Mouse (Mus musculus) brain, embryonic 14.5 days (tissue): ENCODE measurements around the gene Lrrc25. TPM values are rescaled to one million over a fixed set of nuclear protein-coding genes. Genes with fewer than 3 reads are reported as not detected.
A peak's percentile ranks its signal among the peaks of the same experiment; 100 is the strongest.

Experiments
- DNase-seq: peaks from one replicate; pipeline ENCODE4 v3.0.0-alpha.2; 2011; ENCODE audit warnings: low read depth
- CTCF ChIP-seq: fragments of 200-500 bp; IDR thresholded peaks from 2 replicates; pipeline ENCODE4 v1.5.1; 2012; ENCODE audit warnings: inconsistent platforms, mild to moderate bottlenecking, moderate library complexity, borderline replicate concordance; ENCODE audit not compliant: insufficient read depth, insufficient read length; ENCODE audit errors: extremely low read depth
- POLR2A ChIP-seq: fragments of 200-500 bp; IDR thresholded peaks from 2 replicates; pipeline ENCODE4 v1.6.1; 2012; ENCODE audit warnings: mild to moderate bottlenecking, inconsistent platforms, borderline replicate concordance; ENCODE audit not compliant: poor library complexity, insufficient read depth, insufficient read length, severe bottlenecking; ENCODE audit errors: extremely low read depth
- polyA plus RNA-seq: library from polyadenylated mRNA; depleted of rRNA; stranded (reverse); fragments of >200 nt; gene quantifications from 2 replicates; pipeline ENCODE4 v1.2.3, GENCODE M21; 2012; rRNA removed

Lrrc25 gene
- polyA plus RNA-seq, 1 experiment, result 1.4 TPM

DNA sequence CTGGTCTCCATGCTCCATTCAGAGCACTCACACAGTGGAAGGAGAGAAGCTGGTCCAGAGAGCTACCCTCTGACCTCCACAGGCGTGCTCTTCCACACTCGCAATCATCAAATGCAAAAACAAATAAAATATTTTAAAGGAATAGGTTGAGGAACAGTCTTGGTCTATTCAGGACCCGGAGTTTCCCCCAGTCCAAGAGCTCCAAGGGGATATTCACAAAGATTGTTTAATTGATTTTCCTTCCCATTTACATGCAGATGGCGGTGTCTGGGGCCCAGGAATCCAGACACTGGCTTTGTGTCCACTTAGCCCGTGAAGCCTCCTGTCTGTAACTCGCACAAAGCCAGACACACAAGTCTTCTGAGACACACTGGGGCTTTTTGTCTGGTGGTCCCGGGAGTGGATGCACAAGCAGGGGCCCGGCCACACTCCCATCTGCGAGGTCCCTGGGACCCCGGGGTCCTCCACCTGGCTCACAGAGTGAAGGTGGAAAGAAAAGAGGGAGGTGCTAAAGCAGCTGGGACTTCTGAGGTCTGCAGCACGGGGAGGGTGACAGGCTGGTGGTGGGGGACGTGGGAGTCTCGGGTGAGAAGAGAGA, 40.3 kb downstream of the Lrrc25 start:
- peak; percentile 93 for DNase-seq
- TF ChIP-seq CTCF (no peak), POLR2A (no peak)

GRCm38 (mm10) chr8:70657214-70657613, 41.3 kb downstream of the Lrrc25 start:
- TF ChIP-seq POLR2A, result no peak
- no peak for TF ChIP-seq CTCF
- DNase-seq, result no peak

DNA sequence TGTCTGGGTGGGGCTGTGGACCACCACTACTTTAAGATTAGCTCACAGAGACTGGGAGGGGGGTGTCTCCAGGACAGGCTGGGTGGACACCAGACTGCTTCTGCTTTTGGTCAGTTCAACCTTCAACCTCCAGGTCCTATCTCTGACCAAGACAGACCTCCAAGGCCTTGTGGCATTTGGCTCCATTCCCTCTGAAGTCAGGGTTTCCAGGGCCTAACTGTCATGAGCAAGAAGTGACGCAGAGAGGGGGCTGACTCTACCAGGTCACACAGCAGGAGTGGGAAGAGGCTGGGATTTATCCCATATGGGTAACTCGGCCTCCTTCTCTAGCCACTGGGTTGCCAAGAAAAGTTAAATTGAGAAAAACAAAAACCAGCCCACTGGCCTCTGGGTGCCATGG, 41.8 kb downstream of the Lrrc25 start:
- DNase-seq, result no peak
- TF ChIP-seq POLR2A (no peak), CTCF (no peak)

GRCm38 (mm10) chr8:70658897-70659603, 43.1 kb downstream of the Lrrc25 start:
- TF ChIP-seq CTCF (no peak), POLR2A (no peak)
- DNase-seq, result no peak

DNA sequence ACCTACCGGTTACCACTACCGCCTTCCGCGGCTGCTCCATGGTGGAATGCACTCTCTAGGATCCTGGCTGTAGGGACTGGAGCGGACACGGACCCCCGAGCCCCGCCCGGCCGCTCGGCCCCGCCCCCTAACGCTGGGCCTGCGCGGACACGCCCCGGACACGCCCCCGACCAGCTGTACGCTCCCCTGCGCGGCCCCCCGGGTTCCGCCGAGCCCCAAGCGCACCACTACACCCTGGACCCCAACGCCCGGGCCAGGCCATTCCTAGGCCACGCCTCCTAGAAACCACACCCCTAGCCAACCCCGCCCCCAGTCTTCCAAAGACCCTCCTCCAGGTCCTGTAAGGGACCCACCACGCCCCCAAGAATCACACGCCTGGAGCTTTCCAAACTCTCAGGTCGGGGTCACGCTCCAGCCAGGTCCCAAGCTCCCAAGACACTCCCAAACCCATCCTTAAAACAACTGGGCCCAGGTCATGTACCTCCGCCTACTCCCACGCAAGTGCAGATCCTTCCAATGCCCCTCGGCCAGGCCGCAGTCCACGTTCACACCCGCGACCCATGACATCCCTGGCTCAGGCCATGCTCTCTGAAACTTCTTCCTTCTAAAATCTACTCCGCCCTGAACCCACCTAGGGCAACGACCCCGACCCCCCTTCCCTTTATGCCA, 43.8 kb downstream of the Lrrc25 start:
- DNase-seq, result peak; percentile 96
- TF ChIP-seq CTCF (no peak), POLR2A (no peak; the same call in 1 of the 2 replicates)

- DNase-seq, result peak; percentile 59
- TF ChIP-seq POLR2A (no peak), CTCF (no peak)
Observed at GRCm38 (mm10) chr8:70660273-70660725, 44.3 kb downstream of the Lrrc25 start, which contains the start of gene Pgpep1. Pgpep1 (minus strand) TSS chr8:70660388.

GRCm38 (mm10) chr8:70663691-70664090, 47.7 kb downstream of the Lrrc25 start:
- peak; percentile 53 for DNase-seq
- TF ChIP-seq POLR2A (no peak), CTCF (no peak)

DNA sequence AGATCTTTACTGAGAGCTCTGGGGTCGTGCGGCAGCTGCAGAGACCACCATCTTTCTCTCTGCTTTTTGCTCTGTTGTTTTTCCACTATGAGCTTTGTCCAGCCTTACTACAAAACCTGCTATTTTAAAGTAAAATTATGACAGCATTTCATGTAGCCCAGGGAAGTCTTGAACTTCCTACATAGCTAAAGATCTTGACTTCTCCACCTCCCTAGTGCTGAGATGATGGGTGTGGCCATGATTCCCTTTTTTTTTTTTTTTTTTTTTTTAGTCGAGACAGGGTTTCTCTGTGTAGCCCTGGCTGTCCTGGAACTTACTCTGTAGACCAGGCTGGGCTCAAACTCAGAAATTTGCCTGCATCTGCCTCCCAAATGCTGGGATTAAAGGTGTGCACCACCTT, 48.7 kb downstream of the Lrrc25 start:
- TF ChIP-seq CTCF, result no peak
- no peak for TF ChIP-seq POLR2A
- DNase-seq, result no peak

- TF ChIP-seq POLR2A (no peak), CTCF (no peak)
Observed at GRCm38 (mm10) chr8:70665599-70665998, 49.6 kb downstream of the Lrrc25 start.

DNA sequence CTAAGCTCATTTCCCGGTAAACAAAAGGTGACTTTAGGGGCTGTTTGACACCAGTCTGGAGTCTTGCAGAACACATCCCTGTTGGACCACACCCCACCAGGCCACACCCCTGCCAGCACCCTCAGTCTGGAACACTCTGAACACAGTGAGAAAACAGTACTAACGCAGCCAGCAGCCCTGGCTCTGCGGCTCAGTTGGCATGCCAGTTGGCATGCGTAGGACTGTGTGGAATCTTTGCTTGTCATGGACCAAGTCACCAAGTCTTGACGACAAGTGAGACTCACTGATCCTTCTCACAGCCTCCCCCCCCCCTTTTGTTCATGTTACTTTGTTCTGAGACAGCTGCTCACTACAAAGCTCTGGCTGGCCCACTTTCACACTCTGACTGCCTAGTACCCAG, 51.1 kb downstream of the Lrrc25 start:
- DNase-seq, result peak; percentile 61
- TF ChIP-seq POLR2A (no peak), CTCF (no peak)

More at GRCm38 (mm10) chr8:70665599-70665998, 49.6 kb downstream of the Lrrc25 start:
- DNase-seq, result no peak

Other genes starting within 250 kb of the Lrrc25 start
- 0.12 and 0.64 TPM in 2 replicates for gene Comp, start 242.6 kb upstream of the Lrrc25 start, polyA plus RNA-seq
- 49.7 and 77.0 TPM in 2 replicates for gene Crtc1, start 176.6 kb upstream of the Lrrc25 start, polyA plus RNA-seq
- 46.7 and 50.6 TPM in 2 replicates for gene Klhl26, start 139.2 kb upstream of the Lrrc25 start, polyA plus RNA-seq
- 64.8 and 68.6 TPM in 2 replicates for gene Tmem59l, start 128.8 kb upstream of the Lrrc25 start, polyA plus RNA-seq
- gene Crlf1, start 123.0 kb upstream of the Lrrc25 start, polyA plus RNA-seq, result 1.4 and 2.5 TPM in 2 replicates
- gene Rex1bd, start 109.4 kb upstream of the Lrrc25 start, polyA plus RNA-seq, result 175 and 234 TPM in 2 replicates
- 1,073 and 1,241 TPM in 2 replicates for gene Uba52, start 105.4 kb upstream of the Lrrc25 start, polyA plus RNA-seq
- 485 and 597 TPM in 2 replicates for gene Fkbp8, start 88.4 kb upstream of the Lrrc25 start, polyA plus RNA-seq
- gene Kxd1, start 88.2 kb upstream of the Lrrc25 start, polyA plus RNA-seq, result 44.5 and 52.0 TPM in 2 replicates
- gene Ell, start 76.7 kb upstream of the Lrrc25 start, polyA plus RNA-seq, result 26.6 and 27.0 TPM in 2 replicates
- gene Isyna1, start 21.8 kb upstream of the Lrrc25 start, polyA plus RNA-seq, result 165 and 231 TPM in 2 replicates
- gene Ssbp4, start 7.3 kb upstream of the Lrrc25 start, polyA plus RNA-seq, result 202 and 236 TPM in 2 replicates
- 0.23 and 0.26 TPM in 2 replicates for gene Gdf15, start 16.3 kb downstream of the Lrrc25 start, polyA plus RNA-seq
- 80.8 and 83.7 TPM in 2 replicates for gene Pgpep1, start 44.2 kb downstream of the Lrrc25 start, polyA plus RNA-seq
- gene Lsm4, start 57.1 kb downstream of the Lrrc25 start, polyA plus RNA-seq, result 159 and 208 TPM in 2 replicates
- gene Jund, start 82.8 kb downstream of the Lrrc25 start, polyA plus RNA-seq, result 281 and 291 TPM in 2 replicates
- gene Iqcn, start 87.3 kb downstream of the Lrrc25 start, polyA plus RNA-seq, result 0.10 and 0.23 TPM in 2 replicates
- not detected in 2 replicates for gene Gm3336, start 102.4 kb downstream of the Lrrc25 start, polyA plus RNA-seq
- gene Pde4c, start 107.6 kb downstream of the Lrrc25 start, polyA plus RNA-seq, result 0.40 and 0.58 TPM in 2 replicates
- 468 and 475 TPM in 2 replicates for gene Rab3a, start 138.5 kb downstream of the Lrrc25 start, polyA plus RNA-seq
- 29.1 and 45.0 TPM in 2 replicates for gene Mpv17l2, start 144.8 kb downstream of the Lrrc25 start, polyA plus RNA-seq
- 150 and 161 TPM in 2 replicates for gene Pik3r2, start 160.6 kb downstream of the Lrrc25 start, polyA plus RNA-seq
- gene Mast3, start 188.9 kb downstream of the Lrrc25 start, polyA plus RNA-seq, result 45.2 and 48.3 TPM in 2 replicates
- gene Il12rb1, start 192.3 kb downstream of the Lrrc25 start, polyA plus RNA-seq, result 0.11 and 0.14 TPM in 2 replicates
- 27.2 and 38.6 TPM in 2 replicates for gene Arrdc2, start 223.6 kb downstream of the Lrrc25 start, polyA plus RNA-seq
- 37.8 and 38.4 TPM in 2 replicates for gene Kcnn1, start 247.1 kb downstream of the Lrrc25 start, polyA plus RNA-seq